Mouse (Mus musculus) erythroblast, adult 5-6 weeks (primary cell): Measurements from ENCODE around the gene Krt1. TPM values are rescaled to one million over a fixed set of nuclear protein-coding genes. Genes with fewer than 3 reads are reported as not detected.

Experiments
- ATAC-seq: replicated peaks from 2 replicates; pipeline ENCODE4 v1.8.0; 2016; ENCODE audit warnings: moderate number of reproducible peaks, mild to moderate bottlenecking, moderate TSS enrichment, inconsistent platforms; ENCODE audit not compliant: poor library complexity, low FRiP score, severe bottlenecking
- total RNA-seq, 2 experiments: library from RNA; stranded (forward) in 1 of 2; stranded (reverse) in 1 of 2; fragments of 150-400 nt in 1 of 2; fragments of 200-764, 138-1000 nt in 1 of 2; gene quantifications; 2 replicates each; pipeline versions ENCODE4 v1.2.3 to v1.2.4; 2015 to 2017; ENCODE audit warnings: low replicate concordance in 2 of 2

Gene Krt1
- total RNA-seq (2015; ENCODE audit: low replicate concordance) = not detected in 2 replicates
- not detected in 2 replicates for total RNA-seq (2017; ENCODE audit: low replicate concordance)

DNA sequence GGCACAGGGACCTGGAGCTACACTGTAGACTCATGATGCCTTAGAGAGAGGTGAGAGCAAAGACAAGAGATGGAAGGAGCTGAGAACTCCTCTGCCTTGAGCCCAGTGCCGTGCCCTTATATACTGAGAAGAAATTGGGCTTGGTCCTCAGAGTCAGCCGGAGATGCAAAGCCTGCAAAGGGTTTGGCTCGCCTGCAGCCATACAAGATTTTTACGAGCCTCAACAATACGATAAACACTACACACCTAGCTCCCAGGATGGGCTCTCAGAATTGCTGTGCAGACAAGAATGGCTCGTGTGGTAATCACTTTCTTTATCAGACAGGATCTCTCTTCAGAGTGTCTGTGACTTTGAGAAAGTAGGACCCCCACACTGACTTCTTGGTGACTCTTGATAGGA, at the start of gene Krt1:
Gene Krt1, minus strand, starts transcription at position 101 of the 400 bp plus-strand sequence.
- ATAC-seq = no peak

GRCm38 (mm10) chr15:101895216-101895615, 44.6 kb upstream of the Krt1 start:
- ATAC-seq = no peak

GRCm38 (mm10) chr15:101892820-101893219, 42.2 kb upstream of the Krt1 start, which contains the start of gene Krt76:
Gene Krt76 (minus strand): TSS chr15:101892920.
- no peak for ATAC-seq

DNA sequence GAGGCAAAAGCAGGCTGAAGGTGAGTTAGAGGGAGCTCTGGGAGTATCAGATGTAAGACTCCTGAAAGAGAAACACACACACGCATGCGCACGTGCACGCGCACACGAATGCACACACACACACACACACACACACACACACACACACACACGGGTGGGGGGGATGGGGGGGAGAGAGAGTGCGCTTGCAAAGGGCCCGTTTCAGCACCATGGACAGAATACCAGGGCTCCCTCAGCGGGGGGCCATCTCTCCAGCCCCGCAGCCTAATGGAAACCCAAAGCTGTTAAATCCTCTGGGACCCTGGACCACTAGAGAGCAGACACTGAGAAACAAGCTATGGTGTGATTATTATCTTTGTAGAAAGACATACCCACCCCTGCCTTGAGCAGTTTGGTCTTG, 29.2 kb upstream of the Krt1 start:
- ATAC-seq = no peak

DNA sequence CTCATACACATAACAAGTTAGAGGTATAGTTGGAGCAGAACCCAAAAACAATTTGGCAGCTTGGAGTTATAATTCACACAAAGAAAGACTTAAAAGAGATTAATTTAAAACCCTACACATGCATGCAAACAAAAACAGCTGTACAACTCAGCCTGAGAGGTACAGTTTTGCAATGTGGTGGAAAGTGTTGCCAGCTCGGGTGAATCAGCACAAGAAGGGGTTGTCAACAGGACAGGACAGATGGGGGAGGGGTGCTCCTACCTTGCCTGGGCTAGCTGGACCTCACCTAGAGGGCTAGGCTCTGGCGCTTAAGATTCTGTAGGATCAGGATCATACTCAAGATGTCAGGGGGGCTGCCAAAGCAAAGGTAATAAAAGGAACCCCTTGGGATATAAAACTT, 27.4 kb upstream of the Krt1 start:
- no peak for ATAC-seq

DNA sequence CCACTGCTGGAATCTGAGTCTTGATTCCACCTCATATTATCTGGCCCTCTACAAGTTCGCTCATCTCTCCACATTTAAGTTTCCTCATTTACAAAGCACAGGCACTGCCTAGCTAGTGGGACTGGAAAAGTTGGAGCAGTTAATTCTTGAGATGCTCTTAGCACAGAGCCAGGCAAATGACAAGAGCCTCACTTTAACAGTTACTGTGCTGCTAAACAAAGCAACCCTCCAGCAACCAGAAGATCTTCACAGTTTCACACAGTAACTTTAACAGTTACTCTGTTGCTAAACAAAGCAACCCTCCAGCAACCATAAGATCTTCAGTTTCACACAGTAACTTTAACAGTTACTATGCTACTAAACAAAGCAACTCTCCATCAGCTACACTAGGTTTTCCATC, 23.8 kb upstream of the Krt1 start:
- no peak for ATAC-seq

GRCm38 (mm10) chr15:101873231-101873630, 22.6 kb upstream of the Krt1 start:
- ATAC-seq = no peak

- ATAC-seq = no peak
Measured at GRCm38 (mm10) chr15:101869431-101869830, 18.8 kb upstream of the Krt1 start, which contains the start of gene Krt77. Gene Krt77 (minus strand): TSS chr15:101869705.

DNA sequence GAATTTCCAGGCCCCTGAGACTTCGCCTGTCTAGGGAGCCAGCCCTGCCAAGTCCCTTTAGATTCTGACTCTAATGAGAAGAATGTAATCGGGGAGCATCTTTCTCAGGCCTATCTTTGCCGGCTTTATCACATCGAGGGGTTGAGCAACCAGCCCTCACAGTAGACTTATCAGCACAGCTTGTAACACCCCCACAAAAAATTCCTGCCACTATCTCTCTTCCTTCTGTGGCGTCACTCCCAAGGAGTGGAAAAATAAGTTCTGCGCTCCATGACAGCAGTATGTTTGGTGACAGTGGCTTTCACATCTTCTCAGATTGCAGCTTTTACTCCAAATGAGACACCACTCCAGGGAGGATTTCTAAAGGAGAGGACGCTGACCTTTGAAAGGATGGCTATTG, 16.2 kb upstream of the Krt1 start:
- ATAC-seq = no peak

- no peak for ATAC-seq
Measured at GRCm38 (mm10) chr15:101860421-101861130, 10.0 kb upstream of the Krt1 start.

DNA sequence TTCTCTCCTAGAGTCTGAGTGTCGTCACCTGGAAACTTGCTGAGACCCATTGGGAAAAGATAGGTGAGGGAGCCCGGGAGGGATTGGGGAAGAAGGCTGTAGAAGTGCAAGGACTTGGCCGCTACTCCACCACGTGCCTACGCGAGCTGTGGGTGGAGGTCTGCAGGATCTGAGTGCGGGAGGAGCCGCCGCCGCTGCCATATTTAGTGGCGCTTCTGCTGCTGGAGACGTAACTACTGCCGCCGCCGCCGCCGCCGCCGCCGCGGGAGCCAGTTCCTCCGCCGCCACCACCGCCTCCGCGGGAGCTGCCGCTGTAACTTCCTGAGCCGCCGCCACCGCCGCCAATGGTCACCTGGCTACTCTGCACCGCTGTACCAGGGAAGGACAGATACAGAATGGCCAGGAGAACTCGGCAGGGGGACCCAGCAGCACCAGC, 9.2 kb upstream of the Krt1 start:
- no peak for ATAC-seq

GRCm38 (mm10) chr15:101858673-101859425, 8.3 kb upstream of the Krt1 start:
- no peak for ATAC-seq

- ATAC-seq = no peak
Measured at GRCm38 (mm10) chr15:101856696-101857095, 6.1 kb upstream of the Krt1 start.

DNA sequence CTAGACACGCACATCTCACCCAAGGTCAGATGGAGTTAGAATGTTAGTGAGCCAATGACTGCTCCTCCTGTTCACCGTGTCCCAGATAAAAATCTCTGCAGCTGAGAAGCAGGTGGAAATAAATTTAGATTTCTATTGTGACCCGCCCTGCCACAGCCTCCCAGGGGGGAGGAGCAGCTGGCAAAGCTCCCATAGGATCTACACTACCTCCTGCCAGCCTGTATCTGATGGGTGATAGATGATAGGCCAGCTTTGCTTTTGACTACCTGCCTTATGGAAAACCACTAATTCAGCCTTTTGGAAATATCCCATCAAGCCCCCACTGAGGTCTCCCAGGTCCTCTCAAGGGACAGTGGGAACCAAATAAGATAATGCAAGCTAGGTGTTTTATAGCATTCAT, 5.1 kb upstream of the Krt1 start:
- no peak for ATAC-seq

DNA sequence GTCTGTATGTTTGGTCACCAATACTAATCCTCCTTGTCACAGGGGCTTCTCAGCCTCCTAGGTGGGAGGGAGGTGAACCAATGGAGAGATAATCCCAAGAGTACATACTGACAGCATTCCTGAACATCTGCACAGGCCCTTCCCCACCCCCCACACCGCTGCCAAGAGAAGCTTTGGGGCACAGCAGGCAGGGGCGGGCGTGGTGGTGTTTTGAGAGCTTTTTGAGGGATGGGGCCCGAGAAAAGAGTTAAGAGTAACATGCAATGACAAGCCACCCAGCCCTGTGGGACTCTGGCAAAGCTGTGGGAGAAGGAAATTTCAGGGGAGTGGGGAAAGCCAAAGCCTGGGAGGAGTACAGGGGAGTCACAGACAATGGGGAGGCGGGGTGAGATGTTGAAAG, 3.7 kb upstream of the Krt1 start:
- ATAC-seq = no peak

DNA sequence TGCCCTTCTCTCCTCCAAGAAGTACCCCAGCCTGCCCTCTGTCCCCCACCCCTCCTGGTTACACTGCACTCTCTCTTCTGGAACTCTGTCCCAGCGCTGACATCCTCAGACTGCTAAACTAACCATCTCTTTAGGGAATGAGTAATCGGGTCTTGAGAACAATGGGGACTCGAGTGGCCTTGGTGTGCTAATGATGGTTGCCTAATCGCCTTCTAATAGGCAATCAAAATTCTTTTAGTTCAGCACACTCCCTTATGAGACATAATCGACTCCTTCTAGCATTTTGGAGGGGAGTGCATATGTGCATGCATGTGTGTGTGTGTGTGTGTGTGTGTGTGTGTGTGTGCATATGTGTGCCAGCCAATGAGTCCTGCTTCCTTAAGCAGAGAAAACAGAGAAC, 2.0 kb upstream of the Krt1 start:
- ATAC-seq = no peak

- 0 out of 2 replicates have a peak, but pooled peaks have one; percentile 34 for ATAC-seq
Measured at GRCm38 (mm10) chr15:101845971-101846403, 4.6 kb downstream of the Krt1 start.

- ATAC-seq = no peak
Measured at GRCm38 (mm10) chr15:101843192-101843591, 7.4 kb downstream of the Krt1 start.

- ATAC-seq = no peak
Measured at GRCm38 (mm10) chr15:101834784-101835328, 15.7 kb downstream of the Krt1 start.

DNA sequence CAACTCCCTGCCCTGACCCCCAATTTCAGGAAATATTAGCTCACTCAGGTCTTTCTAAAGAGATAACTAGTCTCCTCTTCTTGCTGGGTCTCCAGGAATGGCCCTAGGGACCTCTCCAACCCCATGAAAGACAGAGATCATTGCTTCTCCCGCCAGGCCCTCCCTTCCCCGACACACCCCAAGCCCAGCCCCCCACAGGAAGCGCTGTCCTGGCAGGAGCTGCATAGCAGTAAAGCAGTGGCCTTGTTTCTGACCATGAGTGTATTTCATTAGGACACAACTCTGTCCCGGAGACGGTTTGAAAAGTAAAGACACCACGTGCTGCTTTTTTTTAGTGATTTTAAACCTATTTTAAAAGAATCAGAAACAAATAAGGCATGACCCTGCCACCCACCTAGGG, 17.5 kb downstream of the Krt1 start:
- no peak for ATAC-seq

DNA sequence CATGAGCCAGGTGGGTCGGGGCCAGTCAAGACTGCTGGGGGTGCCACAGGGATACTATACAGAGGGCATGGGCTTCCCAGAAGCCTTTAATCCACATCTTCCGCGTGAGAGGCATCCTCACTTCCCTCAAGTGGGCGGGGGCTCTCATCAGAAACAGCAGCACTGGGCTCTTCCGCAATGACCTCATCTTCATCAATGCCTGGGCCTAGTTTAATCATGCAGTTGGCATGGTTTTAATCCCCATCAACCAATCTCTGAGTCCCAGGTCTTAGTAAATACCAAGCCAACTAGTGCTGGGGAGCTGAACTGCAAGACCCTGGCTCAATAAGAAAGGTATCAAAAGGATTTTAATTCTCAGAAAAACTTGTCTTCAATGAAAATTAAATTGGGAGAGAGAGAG, 21.2 kb downstream of the Krt1 start:
- no peak for ATAC-seq
